Mouse (Mus musculus) heart, embryonic 14.5 days (tissue): ENCODE measurements around the gene Tnfaip2. TPM values are rescaled to one million over a fixed set of nuclear protein-coding genes. Genes with fewer than 3 reads are reported as not detected.

Source experiments
- ATAC-seq: fragments of 200-750 bp; cut with Nextera tagmentation; 2 replicates; pipeline ENCODE4 v1.8.0; 2017; ENCODE audit warnings: low read depth, moderate TSS enrichment; ENCODE audit not compliant: insufficient number of reproducible peaks, insufficient read depth, low FRiP score
- H3K27ac ChIP-seq, 2 experiments: fragments of 200-500 bp in 1 of 2; fragments of 300-500 bp in 1 of 2; sonication (generic) in 1 of 2; replicated peaks in 1 of 2; 2 replicates each; pipeline ENCODE4 v1.5.1; 2012 to 2014; ENCODE audit warnings: low read depth in 2 of 2, low read length in 2 of 2, control low read depth in 1 of 2, mild to moderate bottlenecking in 1 of 2, mixed read lengths in 1 of 2; ENCODE audit not compliant: control insufficient read depth in 1 of 2, insufficient read depth in 1 of 2
- H3K27me3 ChIP-seq: fragments of 300-500 bp; sonication (generic); 2 replicates; pipeline ENCODE4 v1.6.1; 2014; ENCODE audit warnings: mild to moderate bottlenecking, low read length, control low read depth; ENCODE audit not compliant: control insufficient read depth, insufficient read depth
- H3K36me3 ChIP-seq: fragments of 300-500 bp; sonication (generic); 2 replicates; pipeline ENCODE4 v1.6.1; 2014; ENCODE audit warnings: mild to moderate bottlenecking, control low read depth, low read length, mixed read lengths; ENCODE audit not compliant: control insufficient read depth, insufficient read depth
- H3K4me1 ChIP-seq, 2 experiments: fragments of 200-500 bp in 1 of 2; fragments of 300-500 bp in 1 of 2; sonication (generic) in 1 of 2; 2 replicates each; pipeline ENCODE4 v1.6.1; 2012 to 2014; ENCODE audit warnings: low read length in 2 of 2, control low read depth in 1 of 2, mixed read lengths in 1 of 2; ENCODE audit not compliant: control insufficient read depth in 2 of 2, insufficient read depth in 2 of 2
- H3K4me2 ChIP-seq: fragments of 300-500 bp; sonication (generic); 2 replicates; pipeline ENCODE4 v1.6.1; 2014; ENCODE audit warnings: mild to moderate bottlenecking, low read length
- H3K4me3 ChIP-seq, 2 experiments: fragments of 200-500 bp in 1 of 2; fragments of 300-500 bp in 1 of 2; sonication (generic) in 1 of 2; 2 replicates each; pipeline ENCODE4 v1.5.1; 2012 to 2014; ENCODE audit warnings: low read length in 2 of 2, mild to moderate bottlenecking in 2 of 2, control low read depth in 1 of 2, low read depth in 1 of 2, moderate library complexity in 1 of 2; ENCODE audit not compliant: control insufficient read depth in 1 of 2, insufficient read depth in 1 of 2
- H3K9ac ChIP-seq: fragments of 300-500 bp; sonication (generic); 2 replicates; pipeline ENCODE4 v1.6.1; 2014; ENCODE audit warnings: mild to moderate bottlenecking, low read length
- H3K9me3 ChIP-seq: fragments of 300-500 bp; sonication (generic); 2 replicates; pipeline ENCODE4 v1.6.1; 2016; ENCODE audit warnings: low read length, control low read depth; ENCODE audit not compliant: control insufficient read depth
- WGBS: fragments of 180-500 bp; shearing (Covaris S2); extraction: QIAGEN DNeasy Blood & Tissue Kit; methylation state at CpG from one replicate; pipeline ENCODE4 v1.1.7; 2014; 5-methylcytosine and 5-hydroxymethylcytosine counted together
- polyA plus RNA-seq: library from polyadenylated mRNA; unstranded; fragments of >200 nt; fragmentation: Nextera tagmentation; extraction: Ambion mirVana; gene quantifications from 2 replicates; pipeline ENCODE4 v1.2.1, GENCODE M21; 2014

Gene Tnfaip2
- polyA plus RNA-seq, 1 experiment from 2014 or later = 5.5 TPM

GRCm38 (mm10) chr12:111503571-111503970 is 61.3 kb downstream of the Tnfaip2 start:
- Histone ChIP-seq H3K4me1 (no peaks in the 10 kb centered on the region), H3K36me3 (no peaks in the 10 kb centered on the region), H3K27ac (no peak overlapping the region), H3K4me2 (no peak overlapping the region), H3K9ac (no peak overlapping the region), H3K27me3 (peaks cover 3% of the 10 kb centered on the region; the same call in 1 of the 2 replicates), H3K9me3 (no peaks in the 10 kb centered on the region), H3K4me3 (no peak overlapping the region)
- 58% methylated on average over 5 of the region's 5 CpGs for WGBS
- ATAC-seq = no peak

Other genes starting within 250 kb of the Tnfaip2 start
- 1.4 and 2.0 TPM in 2 replicates for gene Amn, start 171.4 kb upstream of the Tnfaip2 start, polyA plus RNA-seq
- gene Cdc42bpb, start 64.8 kb upstream of the Tnfaip2 start, polyA plus RNA-seq = 27.0 and 28.9 TPM in 2 replicates
- gene Lbhd2, start 35.7 kb upstream of the Tnfaip2 start, polyA plus RNA-seq = 1.2 TPM in 1 of 2 replicates, not detected in the other
- 8.1 and 9.4 TPM in 2 replicates for gene Exoc3l4, start 25.5 kb upstream of the Tnfaip2 start, polyA plus RNA-seq
- gene Gm266, start 43.4 kb downstream of the Tnfaip2 start, polyA plus RNA-seq = 1.1 and 1.4 TPM in 2 replicates
- gene Eif5, start 95.5 kb downstream of the Tnfaip2 start, polyA plus RNA-seq = 364 and 377 TPM in 2 replicates
- gene Mark3, start 132.1 kb downstream of the Tnfaip2 start, polyA plus RNA-seq = 50.6 and 50.8 TPM in 2 replicates
- gene Ckb, start 229.9 kb downstream of the Tnfaip2 start, polyA plus RNA-seq = 262 and 266 TPM in 2 replicates
- gene Trmt61a, start 235.6 kb downstream of the Tnfaip2 start, polyA plus RNA-seq = 3.1 and 5.5 TPM in 2 replicates